Mouse (Mus musculus): ENCODE results near the gene Grm8.
"Not testable (repeated sequence)": the region's sequence is repeated elsewhere in the genome, so short reads cannot be mapped to it uniquely, and the experiment has no call there.

The Grm8 gene

DNA sequence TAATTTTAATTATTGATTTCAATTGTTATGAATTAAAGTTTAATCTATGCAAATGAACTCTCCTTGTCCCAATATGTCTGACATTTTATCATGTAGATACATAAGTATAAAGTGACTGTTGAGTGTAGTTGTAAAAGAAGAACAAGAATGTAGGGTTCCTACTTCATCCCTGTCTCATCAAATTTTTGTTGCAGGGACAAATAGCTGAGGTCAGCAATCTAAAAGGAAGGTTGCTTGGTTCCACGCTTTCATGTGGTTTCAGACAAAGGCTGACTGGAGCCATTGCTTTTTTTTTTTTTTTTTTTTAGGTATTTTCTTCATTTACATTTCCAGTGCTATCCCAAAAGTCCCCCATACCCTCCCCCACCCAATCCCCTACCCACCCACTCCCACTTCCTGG is 298.8 kb downstream of the Grm8 start:
- DNase-seq: no peak

DNA sequence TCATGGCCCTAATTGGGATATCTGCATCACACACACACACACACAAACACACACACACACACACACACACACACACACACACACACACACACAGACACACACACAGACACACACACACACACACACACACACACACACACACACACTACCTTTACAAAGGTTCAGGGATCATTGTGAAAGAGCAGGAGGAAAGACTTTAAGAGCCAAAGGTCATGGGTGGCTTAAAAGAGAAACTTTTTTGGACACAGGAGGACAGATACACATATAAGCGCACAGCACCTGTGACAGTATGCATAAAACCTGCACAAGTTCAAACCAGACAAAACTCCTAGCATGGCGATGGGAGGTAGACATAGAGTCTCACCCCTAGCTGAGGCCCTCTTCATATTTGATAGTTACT is 315.2 kb downstream of the Grm8 start:
- not testable (repeated sequence) for DNase-seq

DNA sequence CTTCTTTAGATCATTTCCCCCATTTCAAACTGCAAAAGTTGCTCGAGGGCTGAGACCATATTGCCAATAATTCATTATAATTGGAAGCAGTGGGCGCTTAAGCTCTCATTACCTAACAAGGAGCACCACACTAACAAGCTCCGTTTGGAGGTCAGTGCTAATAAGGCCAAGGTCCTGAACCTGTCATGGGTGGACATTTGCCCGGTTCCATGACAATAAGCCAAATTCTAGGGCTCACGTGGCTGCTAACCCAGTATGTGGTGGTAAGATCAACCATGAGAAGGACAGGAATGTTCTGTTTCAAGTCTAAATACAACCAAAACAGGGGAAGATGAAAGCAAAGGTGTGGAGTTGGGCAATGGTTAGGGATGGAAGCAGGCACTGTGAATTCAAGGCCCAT is 322.2 kb downstream of the Grm8 start:
- DNase-seq: no peak

DNA sequence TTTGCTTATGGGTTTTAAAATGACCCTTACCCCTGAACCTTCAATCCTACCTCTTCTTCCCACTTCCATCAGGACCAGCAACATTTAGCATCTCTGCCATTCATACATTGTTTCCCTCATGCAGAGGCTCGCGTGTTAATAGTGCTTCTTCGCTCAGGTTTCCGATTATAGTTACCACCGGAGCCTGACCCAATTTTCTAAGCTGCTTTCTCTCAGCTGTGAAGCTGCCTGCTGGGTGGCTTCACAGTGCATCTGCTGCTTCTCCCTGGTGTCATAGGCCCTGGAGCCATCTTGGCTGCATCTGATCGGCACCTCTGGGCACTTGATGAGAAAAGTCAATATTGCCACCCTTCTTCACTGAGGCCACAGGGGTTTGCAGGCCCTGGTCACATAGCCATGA is 325.0 kb downstream of the Grm8 start:
- peak; percentile 5 for DNase-seq

GRCm38 (mm10) chr6:27806741-27807140 is 328.2 kb downstream of the Grm8 start:
- DNase-seq: no peak

- no peak for DNase-seq
These were observed 334.0 kb downstream of the Grm8 start for GRCm38 (mm10) chr6:27800881-27801572.

DNA sequence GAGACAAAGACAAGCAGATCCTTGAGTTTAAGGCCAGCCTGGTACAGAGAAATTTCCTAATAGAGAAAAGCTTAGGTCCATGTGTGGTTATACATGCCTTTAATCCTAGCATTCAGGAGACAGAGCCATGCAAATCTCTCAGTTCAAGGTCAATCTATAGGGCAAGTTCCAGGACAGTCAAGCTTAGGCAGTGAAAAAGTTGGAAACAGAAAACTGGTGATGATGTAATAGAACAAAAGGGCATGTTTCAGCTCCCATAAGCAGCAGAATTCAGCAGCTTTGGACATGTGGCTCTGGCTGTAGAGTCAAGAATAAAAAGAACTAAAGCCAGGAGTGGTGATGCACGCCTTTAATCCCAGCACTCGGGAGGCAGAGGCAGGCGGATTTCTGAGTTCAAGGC is 336.2 kb downstream of the Grm8 start:
- no peak for DNase-seq

DNA sequence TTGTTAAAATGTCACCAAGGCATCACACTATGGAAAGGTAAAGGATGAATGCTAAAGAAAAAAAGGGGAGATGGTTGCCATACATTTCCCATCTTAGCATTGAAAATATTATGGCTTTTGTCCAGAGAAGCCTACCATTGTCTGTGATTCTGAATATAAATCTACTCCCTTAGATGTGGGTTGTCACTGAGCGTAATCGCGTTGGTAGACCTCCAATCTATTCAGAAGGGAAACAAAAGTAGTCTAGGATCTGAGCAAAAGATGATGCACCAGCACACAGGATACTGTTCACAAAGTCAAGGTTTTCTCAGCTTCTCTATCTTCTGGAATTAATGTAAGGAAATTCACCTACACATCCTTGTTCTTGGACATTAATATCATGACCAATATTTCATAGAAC is 345.4 kb downstream of the Grm8 start:
- DNase-seq: no peak

DNA sequence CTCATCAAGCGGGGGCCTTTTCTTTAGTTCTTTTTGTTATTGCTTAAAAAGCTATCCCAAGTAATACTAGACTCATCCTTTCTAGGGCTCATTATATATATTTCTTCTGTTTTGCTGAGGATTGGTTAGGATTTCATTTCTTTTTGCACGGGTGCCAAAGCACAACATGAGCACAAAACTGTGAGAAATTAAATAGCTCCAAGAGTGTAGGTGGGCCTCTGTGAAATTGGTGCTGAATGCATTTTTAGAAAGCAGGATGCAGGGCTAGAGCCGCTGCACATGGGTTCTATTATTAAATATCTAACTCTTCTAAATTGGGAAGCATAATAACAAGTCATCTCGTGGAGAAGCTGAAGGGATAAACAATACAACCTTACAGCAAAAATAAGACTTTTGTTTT is 345.8 kb downstream of the Grm8 start:
- no peak for DNase-seq

DNA sequence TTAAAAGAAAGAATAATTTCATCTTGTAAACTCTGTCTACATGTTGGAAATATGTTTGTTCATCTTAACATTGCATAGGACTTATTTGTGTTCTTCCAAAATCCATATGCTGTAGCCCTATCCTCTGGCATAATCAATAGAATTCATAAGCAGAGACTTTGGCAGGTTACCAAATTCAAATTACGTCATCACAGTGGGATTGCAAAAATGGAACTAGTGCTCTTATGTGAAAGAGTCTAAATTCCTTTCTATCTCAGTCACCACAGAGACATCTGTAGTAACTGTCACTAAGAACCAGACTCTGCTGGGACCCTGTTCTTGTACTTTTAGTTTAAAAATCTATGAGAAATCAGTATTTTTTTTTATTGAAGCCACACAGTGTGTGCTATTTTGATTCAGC is 352.7 kb downstream of the Grm8 start:
- no peak for DNase-seq

DNA sequence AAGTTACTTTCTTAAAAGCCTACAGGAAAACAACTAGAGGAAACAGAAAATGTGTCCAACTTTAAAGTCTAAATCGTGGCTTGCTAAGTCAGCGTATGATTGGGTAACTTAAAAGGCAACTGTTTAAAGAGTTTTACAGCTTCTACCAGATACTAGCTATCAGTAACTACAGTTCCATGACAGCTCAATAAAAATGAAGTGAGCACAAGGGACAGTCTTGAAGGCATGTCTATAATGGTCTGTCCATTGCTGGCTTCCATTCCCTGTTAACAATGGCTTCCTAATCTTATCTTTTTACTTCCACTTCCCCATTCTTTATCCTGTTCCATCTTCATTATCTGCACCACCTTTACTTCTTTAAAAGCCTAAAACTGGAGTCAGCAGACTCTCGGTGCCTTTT is 353.6 kb downstream of the Grm8 start:
- DNase-seq: no peak

DNA sequence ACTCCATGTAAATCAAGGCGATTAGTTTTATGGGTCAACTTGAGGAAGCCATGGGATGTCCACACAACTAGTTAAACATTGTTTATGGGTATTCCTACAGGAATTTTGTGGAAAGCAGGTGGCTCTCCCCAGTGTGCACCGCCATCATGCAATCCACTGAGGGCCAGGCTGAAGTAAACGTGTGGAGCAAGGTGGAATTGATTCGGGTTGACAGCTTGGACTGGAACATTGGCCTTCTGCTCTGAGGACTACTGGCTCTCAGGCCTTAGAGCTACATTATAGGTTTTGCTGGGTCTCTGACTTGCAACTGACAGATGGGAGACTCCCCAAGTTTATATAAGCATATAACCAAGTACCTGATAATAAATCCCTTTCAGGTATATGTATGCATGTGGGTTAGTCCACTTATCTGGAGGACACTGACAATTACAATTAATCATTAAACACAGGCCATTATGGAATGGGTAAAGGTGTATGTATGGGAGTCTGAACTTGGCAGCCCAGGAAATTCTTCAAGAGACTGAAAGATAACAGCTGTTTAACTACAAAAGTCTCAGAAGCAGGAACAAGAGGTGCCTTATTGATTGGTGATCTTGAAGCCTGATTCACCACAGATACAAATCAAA is 359.2 kb downstream of the Grm8 start:
- DNase-seq: no peak

- DNase-seq: no peak
These were observed 372.9 kb downstream of the Grm8 start for GRCm38 (mm10) chr6:27762061-27762460.

DNA sequence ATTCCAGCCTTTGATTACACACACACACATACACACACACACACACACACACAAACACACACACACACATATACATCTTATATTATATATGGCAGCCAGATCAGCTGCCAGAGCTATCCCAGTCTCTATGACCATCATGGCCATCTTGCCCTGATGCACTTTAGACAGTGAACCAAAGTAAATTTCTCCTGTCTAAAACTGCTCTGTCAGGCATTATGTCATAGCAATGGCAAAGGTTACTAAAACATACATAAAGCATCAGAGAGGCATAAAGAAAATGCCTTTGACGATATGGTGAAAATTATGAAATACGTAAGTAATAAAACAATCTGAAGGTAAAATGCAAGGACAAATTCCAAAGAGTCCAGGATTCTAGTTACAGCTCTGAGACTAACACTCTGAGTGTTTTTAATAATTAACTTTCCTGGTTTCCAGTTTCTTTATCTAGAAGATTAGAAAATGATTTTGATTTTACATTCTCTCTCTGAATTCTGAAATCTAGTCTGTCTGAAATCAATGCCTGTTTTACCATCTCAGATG is 381.6 kb downstream of the Grm8 start:
- DNase-seq: no peak

DNA sequence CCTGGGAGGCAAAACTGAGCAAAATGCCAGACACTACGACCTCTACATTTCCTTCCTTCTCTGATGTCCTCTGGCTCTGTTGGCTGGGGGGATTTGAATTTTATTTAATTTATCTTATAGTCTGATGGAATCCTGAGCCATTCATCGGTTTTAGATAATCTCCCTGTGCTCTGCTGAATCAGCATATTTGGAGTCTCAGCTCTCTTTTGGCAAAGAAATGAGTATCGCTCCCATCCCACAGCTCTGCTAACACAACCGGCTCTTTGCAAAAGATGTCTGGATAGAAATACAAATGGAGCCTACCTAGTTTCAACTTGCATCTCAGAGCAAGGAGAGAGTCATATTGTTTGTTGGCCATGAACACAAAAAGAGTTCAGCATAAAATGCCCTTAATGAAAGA is 388.5 kb downstream of the Grm8 start:
- no peak for DNase-seq

DNA sequence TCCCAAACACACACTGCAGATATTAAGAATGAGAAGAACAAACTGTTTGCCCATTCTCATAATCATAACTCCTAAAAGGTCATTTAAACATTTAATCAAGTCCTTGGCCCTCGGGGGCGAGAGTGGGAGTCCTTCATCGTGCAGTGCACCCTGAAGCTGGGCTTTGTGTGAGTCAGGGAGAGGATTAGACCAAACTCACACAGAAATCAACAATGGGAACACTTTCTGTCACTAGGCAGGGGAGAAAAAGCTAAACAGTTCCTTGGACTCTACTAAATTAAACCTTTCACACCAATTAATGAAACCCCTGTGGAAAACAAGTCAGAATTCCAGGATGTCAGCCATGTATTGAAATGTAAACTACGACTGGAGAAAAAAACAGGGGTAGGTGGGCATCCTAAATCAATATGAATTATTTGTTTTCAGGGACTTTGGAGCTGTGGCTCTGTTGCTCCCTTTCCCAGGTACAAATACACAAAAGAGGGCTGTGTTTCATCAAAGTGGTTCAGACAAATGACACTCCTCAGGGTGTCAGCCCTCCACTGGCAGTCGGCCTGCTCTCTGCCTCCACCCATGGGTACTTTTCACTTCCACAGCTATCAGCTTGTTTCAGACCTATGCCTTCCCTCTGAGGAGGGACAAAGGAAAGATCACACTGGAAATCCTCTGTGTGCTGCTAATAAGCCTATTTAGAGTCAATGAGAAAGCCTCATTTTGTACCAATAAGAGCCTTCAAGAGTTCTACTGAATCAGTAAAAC is 389.1 kb downstream of the Grm8 start:
- no peak for DNase-seq

- DNase-seq: no peak
These were observed 445.6 kb downstream of the Grm8 start for GRCm38 (mm10) chr6:27689382-27689781.

DNA sequence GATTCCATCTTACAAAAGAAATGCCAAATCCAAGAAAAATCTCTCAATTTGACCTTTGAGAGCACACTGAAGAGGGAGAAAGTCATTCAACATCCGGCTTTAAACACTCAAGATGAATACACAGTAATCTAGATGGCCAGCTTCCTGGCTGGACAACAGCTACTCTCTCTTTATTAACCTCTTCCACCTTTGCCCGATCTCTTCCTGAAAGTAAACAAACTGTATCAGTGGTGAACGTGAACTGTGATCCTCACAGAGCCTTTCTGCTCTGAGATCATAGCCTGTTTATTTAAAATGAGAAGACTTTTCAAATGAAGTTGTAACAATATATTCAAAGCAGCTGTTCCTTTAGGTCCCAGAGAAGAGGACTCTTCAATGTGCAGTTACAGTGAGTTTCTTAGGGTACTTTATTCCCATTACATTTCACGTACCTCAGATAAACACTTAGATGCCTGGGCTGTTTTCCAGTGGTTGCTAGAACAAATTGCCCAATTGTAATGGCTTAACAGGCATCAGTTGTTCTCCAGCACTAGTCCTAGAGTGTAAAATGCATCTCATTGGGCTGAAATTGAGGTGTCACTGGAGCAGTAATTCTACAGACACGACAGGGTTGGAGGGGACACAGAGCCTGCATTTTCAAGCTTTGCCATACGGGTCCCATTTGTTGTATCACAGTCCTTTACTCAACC is 473.1 kb downstream of the Grm8 start:
- no peak for DNase-seq

DNA sequence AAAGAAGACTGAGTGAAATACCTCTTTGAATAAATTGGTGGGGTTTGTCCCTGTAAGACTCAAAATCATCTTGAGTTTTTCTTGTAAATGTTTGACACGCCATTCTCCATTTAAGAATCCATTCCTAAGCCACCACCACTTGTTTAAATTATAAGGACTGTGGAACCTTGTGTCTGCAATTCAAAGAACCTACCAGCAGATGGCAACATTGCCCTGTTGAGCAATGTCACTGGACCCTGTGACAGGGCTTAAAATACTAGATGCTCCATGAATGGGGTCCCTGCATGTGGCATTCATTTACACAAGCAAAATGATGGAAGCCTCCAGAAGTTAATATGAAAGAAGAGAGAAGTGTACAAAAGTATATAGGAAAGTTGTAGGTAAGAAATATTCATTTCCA is 477.5 kb downstream of the Grm8 start:
- DNase-seq: peak; percentile 10

DNA sequence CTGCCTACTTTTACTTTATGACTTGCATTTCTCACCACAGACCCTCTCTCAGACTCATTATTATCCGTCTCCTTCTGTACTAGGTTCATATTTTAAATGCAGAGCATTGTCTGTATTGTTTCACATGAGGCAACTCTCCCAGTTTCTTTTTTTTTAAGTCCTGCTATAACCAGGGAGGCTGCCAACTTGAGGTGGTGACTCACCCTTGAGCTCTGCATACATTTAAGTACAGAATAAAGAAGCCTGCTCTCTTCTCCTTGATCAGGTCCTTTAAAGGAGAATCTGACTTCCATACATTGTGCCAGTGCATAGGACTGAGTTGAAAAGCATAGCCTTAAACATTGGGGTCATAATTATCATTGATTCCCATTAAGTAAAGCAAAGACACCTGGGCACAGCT is 488.5 kb downstream of the Grm8 start:
- no peak for DNase-seq

- DNase-seq: no peak
These were observed 489.9 kb downstream of the Grm8 start for GRCm38 (mm10) chr6:27645054-27645453.

- DNase-seq: no peak
These were observed 499.1 kb downstream of the Grm8 start for GRCm38 (mm10) chr6:27635898-27636297.

- no peak for DNase-seq
These were observed 517.5 kb downstream of the Grm8 start for GRCm38 (mm10) chr6:27617472-27617871.

Measured in cerebellum, adult 8-10 months (tissue).